Mouse (Mus musculus) left cerebral cortex, adult 8-10 months (tissue): Measurements from ENCODE around the gene Chst5. TPM values are rescaled to one million over a fixed set of nuclear protein-coding genes. Genes with fewer than 3 reads are reported as not detected.
"Not testable (repeated sequence)": the region's sequence is repeated elsewhere in the genome, so short reads cannot be mapped to it uniquely, and the experiment has no call there.

Experiments
- DNase-seq, 2 experiments: peaks; one replicate each; pipeline ENCODE4 v3.0.0; 2022; ENCODE audit warnings: low spot score in 2 of 2
- total RNA-seq, 4 experiments: library from RNA; stranded (reverse); gene quantifications; 2 replicates each; pipeline ENCODE4 v1.2.4; 2022

The Chst5 gene
- under 1 TPM; 0.30 to 0.80 (median 0.53) TPM for total RNA-seq

- no peak for DNase-seq
Measured at GRCm38 (mm10) chr8:111909621-111910450, at the start of gene Chst5. Chst5 (minus strand) TSS chr8:111910447.

GRCm38 (mm10) chr8:111957231-111957630, 47.0 kb upstream of the Chst5 start:
- no peak for DNase-seq

- no peak for DNase-seq
Measured at GRCm38 (mm10) chr8:111955879-111956278, 45.6 kb upstream of the Chst5 start.

- no peak for DNase-seq
Measured at GRCm38 (mm10) chr8:111954844-111955594, 44.8 kb upstream of the Chst5 start.

- no peak for DNase-seq
Measured at GRCm38 (mm10) chr8:111951936-111952335, 41.7 kb upstream of the Chst5 start.

GRCm38 (mm10) chr8:111951317-111951716, 41.1 kb upstream of the Chst5 start:
- peak in 1 of 2 experiments; percentile 69 for DNase-seq

- DNase-seq: no peak
Measured at GRCm38 (mm10) chr8:111950846-111951245, 40.6 kb upstream of the Chst5 start.

GRCm38 (mm10) chr8:111947954-111948353, 37.7 kb upstream of the Chst5 start:
- DNase-seq: no peak

- no peak for DNase-seq
Measured at GRCm38 (mm10) chr8:111947144-111947543, 36.9 kb upstream of the Chst5 start.

- DNase-seq: no peak
Measured at GRCm38 (mm10) chr8:111943544-111943943, 33.3 kb upstream of the Chst5 start.

- DNase-seq: peak; percentile 27 to 41
Measured at GRCm38 (mm10) chr8:111941101-111941454, 30.8 kb upstream of the Chst5 start.

GRCm38 (mm10) chr8:111940171-111941100, 30.2 kb upstream of the Chst5 start, which contains the start of gene Gabarapl2:
Gabarapl2 (plus strand) TSS chr8:111940703.
- DNase-seq: peak; percentile 83 to 98

GRCm38 (mm10) chr8:111939516-111940142, 29.4 kb upstream of the Chst5 start:
- peak in 1 of 2 experiments; percentile 22 for DNase-seq

GRCm38 (mm10) chr8:111938076-111938985, 28.1 kb upstream of the Chst5 start:
- not testable (repeated sequence) for DNase-seq

- no peak for DNase-seq
Measured at GRCm38 (mm10) chr8:111937184-111937583, 26.9 kb upstream of the Chst5 start.

GRCm38 (mm10) chr8:111934201-111934600, 24.0 kb upstream of the Chst5 start:
- DNase-seq: no peak

GRCm38 (mm10) chr8:111933348-111934076, 23.3 kb upstream of the Chst5 start, which contains the start of gene Tmem231:
Tmem231 (minus strand) TSS chr8:111933881.
- DNase-seq: peak; percentile 71 to 92

- DNase-seq: peak in 1 of 2 experiments; percentile 28
Measured at GRCm38 (mm10) chr8:111932580-111933336, 22.5 kb upstream of the Chst5 start.
